Mouse (Mus musculus) ES-CJ7 (cell line): ENCODE results near the gene Foxa1.

ENCODE experiments used
- DNase-seq: peaks from one replicate; pipeline ENCODE4 v3.0.0; 2011; ENCODE audit warnings: low read depth, low spot score

Gene Foxa1

DNA sequence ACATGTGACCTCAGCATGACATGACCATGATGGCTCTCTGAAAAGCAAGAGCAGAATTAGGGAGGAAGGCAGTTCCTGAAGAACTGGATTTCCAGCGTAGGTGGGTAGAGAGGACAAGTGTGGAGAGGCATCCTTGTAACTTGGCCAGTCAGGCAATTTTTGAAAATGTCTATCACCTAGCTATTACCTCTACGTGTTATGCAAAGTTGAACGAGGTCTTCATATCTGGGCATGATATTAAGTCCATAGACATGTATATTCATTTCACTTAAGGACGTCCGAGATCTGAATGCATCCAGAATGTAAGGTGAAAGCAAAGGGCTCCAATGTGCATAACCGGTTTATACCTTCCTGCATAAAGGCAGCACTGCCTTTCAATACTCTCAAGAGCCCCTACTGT, 5.6 kb downstream of the Foxa1 start:
- no peak for DNase-seq

DNA sequence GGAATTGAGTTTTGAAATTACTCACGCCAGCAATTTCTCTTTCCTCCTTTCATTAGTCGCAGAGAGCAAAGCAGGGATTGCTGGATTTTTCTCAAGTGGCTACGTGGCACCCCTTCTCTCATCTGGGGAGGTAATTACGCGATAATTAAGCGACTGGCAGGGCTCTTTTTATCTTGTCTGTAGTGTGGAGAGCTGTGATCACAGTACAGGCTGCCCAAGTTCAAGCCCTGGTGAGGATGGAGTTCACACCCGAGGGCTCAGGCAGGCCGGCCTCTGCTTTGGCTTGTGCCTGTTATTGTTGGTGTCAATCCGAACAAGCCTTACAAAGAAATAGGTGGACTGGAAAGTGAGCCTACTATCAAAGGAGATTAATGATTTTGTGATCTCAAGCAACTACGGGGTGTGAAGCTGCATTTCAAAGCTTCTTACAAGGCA, 7.1 kb downstream of the Foxa1 start:
- no peak for DNase-seq

DNA sequence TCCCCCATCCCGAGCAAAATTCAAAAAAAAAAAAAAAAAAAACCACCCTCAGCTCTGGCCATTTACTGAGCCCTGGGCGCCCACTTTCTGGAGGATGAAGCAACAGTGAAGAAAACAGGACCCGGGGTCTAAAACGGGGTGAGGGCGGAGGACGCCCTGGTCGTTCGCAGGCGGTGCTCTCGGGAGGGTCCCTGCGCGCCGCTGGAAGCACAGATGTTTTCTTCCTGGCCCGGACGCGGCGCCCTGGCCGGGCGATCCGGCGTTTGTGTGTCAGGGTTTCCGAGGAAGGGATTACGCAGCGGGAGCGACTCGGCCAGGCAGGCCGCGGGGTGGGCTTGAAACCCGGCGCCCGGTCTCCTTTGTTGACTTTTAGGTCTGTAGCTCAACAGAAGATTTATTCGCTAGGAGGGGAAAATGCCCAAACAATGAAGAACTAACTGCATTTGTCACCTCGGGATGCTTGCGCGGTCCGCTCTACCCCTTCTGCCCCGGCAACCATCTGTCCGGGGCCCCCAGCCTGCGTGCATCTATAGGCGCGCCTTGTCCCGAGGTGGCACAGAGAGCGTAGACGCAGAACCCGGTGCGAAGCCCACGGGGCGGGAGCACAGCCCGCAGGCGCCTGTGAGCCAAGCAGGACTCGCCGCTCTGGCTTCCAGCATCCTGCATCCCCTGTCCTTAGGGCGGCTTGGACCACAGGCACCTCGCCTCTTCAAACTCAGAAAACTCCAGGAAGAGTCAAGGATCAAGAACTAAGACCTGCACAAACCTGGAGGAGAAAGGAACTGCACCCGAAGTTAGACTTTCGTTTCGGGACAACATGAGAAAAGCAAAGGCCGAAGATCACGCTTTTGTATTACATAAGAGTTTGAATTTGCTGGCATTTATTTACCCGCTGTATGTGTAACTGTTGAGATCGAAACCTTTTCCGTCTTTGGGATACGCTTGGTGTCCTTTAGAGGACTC, 7.8 kb downstream of the Foxa1 start:
- peak; percentile 65 for DNase-seq

DNA sequence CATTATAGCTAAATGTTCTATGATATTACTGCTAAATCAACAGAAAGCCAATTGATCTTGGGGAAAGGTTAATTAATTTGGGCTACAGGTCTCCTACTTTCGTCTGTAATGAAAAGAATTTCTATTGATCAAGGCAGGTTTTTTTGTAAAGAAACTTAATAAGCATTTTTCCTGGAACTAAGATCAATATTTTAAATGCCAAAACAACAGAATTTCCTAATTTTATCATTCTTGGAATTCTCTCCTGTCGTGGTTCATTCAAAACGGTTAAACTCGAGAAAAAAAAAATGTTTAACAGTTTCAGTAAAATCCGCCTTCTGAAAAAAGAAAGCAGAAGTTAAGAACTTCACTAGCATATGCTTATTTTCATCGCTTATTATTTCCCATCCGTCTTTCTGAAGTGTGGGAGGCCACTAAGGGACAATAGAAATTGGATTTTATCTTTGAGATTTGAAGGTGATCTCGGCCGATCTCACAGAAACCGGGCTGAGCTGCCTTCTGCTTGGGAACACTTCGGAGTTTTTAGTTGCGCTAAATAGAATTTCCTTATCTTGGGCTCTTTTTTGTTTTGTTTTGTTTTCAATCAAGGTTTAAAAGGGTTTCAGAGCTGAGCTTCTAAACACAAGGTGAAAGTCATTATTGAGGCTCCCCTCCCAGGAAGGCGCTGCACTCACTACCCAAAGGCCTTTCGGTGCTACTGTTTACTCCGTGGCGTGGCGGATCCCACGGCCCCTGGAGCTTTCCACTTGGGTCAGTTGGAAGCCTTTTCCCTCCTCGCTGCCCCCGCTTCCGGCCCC, 8.7 kb downstream of the Foxa1 start:
- DNase-seq, result peak; percentile 28

DNA sequence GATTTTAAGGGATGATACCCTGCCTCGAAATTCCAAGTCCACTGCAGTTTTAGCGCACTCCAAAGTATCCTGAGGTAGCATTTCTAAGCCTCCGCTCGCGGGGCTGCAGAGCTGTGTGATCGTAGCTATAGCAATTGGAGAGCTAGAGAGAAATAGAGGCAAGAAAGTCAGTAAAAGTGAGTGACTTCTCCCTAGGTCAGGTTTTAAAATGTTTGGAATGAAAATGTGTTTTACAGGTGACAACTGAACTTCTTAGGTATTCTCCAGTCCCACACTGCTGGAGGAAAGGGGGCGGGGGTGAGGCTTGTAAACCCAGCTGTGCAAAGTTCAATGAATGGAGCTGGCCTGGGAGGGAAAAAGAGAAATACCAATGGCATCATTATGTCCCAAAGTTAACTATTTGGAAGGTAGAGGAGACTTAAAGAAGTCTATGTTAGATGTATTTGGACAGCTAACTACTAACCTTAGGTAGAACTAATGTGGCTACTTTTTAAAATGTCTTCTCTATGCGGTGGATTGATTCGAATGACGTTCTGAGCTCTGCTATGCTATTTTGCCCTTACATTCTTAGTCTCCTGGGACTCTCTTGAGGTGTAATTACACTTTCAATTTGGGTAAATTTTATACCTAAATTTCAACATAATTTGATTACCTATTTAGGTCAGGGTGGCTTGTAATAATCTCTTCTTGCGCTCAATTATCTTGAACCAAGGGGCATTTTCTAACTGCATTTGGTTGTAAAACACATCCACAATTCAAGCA, 9.6 kb downstream of the Foxa1 start:
- DNase-seq, result no peak

DNA sequence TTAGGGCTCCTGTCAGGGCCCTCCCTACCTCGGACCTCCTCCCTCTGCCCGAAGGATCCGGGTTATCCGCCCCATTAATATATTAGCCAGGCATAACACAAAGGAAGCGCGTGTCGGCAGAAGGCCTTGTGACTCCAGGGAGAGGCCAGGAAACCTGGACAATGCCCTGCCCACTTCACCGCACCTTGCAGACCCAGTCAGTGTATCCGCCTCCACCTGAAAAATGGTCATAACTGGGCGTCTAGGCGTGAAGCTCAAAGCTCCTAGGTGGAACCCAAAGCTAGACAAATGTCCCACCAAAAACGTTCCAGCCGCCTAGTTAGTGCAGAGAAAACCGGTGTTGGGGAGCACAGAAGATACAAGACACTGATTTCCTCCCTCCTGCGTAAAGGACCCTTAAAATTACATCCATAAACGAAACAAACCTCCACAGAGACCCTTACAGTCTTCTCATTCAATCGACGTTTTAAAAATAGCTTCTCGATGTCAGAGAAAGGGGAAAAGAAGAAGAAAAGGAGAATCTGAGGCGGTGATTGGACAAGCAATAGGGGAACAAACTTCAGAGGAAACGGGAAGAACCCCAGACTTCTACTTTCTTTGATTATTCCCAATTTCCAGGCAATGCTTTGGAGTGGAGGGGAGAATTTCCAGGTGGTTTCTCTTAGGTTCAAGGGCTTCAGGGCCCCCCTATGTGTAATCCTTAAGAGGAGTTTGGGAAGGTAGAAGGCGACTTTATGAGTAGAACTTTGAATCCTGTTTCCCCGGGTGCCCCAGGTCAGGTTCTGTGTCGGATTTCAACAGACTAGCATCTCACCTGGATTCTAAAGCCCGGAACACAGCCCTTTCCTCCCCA, 10.4 kb downstream of the Foxa1 start:
- DNase-seq, result peak; percentile 8

DNA sequence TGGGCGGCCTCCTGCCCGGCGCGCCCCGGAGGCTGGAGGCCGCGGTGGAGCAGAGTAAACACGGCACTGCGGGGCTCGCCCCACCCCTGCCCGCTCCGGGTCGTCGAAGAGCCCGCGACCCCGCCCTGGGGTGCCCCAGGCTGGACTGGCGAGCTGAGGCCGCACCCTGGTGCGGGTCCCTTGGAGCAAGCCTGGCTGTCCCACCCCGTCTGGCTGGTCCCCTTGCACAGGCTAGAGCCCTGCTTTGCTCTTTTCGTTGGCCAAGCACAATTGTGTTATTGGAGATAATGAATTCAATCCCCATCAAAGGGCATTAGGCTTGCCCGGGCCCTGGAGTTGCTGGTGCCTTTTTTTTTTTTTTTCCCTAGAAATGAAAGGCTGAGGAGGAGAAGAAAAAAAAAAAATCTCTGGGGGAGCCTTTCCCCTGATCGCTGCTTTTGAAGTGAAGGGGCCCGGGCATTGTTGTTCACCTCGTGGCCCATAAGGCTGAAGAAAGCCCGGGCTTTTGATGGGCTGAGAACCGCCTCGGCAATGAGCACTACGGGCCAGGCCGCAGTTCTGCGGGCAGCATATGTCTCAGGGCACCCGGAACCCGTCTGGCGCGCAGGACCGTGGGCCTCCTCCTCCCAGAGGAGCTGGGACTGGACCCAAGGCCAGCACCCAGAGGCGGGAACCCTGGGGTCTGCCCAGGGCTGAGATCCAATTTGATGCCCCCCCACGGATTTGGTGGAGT, 11.7 kb downstream of the Foxa1 start:
- DNase-seq, result no peak

DNA sequence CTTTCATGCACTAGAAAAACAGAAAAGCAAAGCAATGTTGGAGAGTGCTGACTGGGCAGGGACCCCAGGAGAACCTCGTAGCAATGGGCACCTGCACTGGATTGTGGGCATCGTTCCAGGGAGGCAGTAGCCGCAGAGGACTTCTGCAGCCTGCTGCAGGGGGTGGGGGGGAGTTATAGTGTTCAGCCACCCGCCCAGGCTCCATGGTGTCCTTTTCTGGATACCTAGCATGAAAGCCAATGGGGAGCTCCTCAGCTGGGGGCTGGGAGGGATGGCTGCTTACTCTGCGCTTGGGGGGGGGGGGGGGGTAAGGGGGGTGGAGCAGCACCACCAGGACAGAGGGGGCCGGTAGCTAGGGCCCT, 12.2 kb downstream of the Foxa1 start:
- no peak for DNase-seq

DNA sequence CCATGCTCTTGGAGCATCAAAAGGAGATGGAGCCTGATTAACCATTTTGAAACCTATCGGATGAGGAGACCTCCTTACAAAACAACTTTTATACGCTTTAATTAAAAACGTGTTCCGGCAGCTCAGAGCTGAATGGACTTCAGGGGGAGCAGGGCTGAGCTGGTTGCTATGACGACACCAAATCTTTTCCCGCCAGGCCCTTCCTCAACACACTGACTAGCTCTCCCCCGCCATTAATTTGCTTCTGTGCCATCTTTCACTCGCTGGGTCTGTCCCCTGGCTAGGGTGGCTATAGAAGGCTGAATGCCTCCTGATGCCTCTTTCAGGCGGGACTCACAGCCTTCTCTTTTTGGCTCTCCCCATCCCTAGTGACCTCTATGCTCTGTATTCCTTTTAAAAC, 16.2 kb downstream of the Foxa1 start:
- no peak for DNase-seq

DNA sequence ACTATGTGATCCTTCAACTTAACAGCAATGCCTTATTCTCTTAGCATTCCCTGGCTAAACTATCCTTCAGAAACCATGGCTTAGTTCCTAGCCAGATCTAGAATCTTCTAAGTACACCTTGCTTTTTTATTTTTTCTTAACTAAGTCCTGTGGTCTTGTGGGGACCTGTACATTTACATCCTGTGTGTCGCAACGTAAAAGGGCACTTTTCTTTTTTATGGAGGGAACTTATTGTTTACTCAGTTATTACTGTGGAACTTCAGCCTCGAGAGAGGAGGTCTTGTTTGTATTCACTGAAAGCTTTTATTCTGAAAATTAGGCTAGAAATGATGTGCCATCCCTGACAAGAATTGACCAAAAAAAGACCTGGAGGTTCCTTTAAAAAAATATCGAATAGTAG, 18.4 kb downstream of the Foxa1 start:
- no peak for DNase-seq

DNA sequence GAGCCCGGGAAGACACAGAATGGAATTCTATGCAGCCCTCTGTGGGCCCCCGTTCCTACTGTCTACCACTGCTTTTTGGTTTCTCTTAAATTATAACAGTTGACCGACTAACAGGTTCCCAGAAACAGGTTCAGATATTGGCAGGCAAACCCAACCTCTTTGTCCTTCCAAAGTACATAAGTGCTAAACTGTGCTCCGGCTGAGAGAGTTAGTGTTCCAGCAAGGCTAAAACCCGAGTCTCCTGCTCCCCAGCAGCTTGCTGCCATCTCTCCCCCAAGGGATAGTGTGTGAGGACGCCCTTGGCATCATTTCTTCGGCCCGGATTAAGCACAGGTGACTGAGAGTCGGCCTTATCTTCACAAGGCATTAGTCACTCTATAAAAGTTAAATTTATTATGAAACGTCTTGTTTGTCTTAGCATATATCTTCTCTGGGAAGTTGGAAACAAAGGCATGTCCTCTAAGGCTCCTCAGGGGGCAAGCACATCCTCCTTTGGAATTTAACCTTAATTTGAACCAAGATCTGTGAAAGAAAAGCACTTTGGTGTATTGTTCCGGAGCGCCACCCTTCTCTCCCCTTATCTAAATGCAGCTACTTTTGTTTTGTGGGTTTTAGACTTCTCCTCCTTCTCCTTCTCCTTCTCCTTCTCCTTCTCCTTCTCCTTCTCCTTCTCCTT, 30.9 kb downstream of the Foxa1 start:
- DNase-seq, result peak; percentile 65

DNA sequence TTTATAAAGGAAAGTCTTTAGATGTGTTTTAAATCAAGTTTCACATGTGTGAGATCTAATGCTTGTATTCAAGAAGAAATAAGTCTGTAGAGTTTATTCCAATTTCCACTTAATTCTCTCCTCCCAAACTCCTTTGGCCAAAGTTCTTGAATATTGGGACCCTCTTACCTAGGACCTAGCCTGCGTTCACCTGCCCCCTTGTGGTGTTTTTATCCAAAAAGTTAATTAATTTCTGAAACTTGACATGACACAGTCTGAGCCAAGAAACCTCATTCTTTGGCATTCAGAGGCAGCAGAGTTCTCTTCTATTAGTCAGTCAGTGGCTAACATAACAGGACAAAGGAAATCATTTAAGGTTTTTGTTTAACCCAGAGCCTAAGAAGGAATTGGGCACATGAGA, 32.2 kb downstream of the Foxa1 start:
- DNase-seq, result no peak

DNA sequence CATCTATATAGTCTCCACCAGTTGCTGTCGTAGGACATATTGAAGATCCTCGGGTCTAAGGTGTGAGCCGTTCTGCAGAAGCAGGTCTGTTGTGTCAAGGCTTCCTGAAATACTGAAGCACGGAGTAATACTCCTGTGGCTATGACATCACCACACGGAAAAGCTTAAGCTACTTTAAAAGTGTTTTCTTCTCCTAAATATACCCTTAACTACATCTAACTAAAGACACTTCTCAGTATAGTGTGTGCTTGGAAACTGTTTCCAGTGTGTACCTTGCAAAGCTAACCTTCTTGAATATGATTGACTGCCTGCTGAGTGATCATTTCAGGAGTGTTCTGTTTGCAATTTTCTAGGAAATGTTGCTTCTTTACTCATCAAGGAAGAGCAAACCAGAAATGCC, 35.2 kb downstream of the Foxa1 start:
- no peak for DNase-seq

DNA sequence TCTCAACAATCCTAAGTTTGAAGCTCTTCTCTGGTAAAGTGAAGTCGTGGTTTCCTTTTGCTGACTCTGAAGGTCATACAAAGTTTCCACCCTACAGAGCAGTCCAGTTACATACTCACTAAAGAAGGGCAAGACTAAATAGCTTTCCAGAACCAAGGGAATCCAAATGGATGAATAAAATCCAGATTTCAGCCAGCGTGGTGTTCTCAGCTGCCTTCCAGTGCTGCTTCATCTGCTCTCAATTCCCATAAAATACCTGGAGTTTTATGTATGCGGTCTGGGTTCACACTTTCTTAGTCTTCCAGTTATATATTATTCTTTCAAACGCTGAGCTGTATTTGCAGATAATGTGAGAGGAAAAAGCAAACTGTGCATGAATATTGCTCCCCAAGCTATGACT, 35.6 kb downstream of the Foxa1 start:
- DNase-seq, result no peak

DNA sequence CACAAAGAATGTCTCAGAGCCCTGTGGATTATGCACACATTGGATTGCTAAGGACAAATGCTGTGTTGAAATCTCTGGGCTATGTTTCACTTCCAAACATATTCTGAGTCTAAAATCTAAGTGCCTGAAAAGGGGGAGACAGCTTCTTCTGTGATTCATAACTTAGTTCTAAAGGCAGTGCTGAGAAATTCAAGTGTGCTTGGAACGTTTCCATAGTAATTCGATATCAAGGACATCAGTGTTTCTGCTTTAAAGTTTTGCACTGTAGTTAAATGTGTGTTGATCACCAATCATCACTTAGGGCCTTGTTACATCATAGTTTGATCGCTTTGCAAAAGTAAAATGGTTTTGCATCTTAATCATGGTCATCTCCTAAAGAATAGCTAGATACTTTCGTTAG, 37.0 kb downstream of the Foxa1 start:
- DNase-seq, result no peak

DNA sequence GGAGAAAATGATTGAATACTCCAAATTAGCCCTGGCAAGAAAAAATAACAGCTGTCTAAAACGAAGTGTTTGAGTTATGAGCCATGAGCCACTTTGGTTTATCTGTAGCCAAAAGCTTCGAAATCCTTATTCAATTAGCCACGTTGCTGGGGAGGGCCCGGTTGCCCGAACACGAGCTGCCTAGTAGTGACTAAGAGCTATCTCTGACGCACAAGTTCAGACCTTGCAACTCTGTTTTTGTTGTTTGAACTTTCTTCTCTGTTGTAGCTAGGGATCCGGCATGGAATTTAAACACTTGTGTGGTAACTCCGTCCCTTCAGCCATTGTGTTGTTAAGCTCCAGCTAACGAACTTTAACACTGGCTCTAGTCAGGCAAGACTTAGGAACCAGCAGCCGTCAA, 37.8 kb downstream of the Foxa1 start:
- no peak for DNase-seq

DNA sequence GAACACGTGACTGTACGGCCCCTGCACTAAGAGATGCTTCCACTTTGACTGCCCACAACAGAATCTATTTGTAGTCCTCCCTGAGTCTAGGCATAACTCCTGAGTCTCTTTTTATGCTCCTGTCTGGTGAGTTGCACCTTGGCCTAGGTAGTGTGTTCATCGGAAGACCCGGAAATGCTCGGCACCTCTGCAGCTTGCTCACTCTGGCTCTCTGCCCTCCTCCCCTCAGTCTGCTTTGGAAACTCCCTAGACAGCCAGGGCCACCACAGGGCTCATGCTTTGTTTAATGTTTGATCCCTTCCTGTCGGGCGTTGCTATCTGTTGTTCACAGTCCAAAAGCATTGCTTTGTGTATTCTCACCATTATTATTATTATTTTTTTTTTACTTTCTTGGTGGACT, 41.4 kb downstream of the Foxa1 start:
- DNase-seq, result peak; percentile 24

DNA sequence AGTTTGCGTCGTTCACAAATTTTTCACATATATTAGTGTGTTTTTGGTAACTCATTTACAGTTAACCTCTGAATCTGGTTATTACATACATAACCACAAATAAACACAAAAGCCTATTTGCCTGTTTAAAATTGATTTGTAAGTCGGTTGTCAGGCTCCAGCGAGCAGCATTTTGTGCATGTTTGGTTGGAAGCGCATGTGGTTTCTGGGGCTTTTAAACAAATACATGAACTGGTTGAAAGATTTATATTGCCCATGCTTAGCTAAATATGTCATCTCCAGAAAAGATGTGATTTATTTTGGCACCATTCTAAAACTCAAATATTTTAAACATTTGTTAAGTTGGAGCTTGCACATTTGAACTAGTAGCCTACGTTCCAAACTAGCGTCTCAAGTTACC, 46.5 kb downstream of the Foxa1 start:
- no peak for DNase-seq

DNA sequence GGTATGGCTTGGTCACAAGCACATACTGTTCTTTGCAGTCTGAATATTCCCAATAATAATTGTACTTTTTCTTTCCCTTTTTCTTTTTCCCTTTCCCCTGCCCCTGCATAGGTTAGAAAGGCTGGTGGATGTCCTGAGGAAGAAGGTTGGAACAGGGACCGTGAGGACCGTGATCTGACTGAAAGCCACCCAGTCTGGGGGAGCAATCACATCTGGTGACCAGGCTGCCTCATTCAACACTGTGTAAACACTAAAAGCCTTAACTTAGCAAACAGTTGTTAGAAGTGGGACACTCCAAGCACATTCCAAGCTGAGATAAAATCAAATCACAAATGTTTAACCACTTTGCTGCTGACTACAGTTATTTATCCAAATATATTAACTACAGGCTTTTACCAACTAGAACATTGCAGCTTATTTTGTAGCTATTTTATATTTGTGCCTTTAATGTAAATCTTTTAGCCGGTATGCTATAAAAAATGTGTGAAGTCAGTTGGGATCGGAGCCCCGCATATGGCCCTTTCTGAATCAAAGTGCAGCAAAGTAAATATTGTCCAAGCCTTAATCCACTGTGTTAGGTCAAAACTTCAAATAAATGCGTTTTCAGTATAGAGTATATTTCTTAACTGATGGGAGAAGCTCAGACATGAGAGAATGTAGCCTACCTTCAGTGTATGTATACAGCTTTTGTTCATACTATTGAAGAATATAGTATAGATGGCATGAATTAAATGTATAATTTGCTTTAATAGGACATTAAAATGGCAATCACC, 50.2 kb downstream of the Foxa1 start:
- no peak for DNase-seq
